Mouse (Mus musculus) lung, postnatal 36 days (tissue): ENCODE results near the gene Slc29a4.
A peak's percentile ranks its signal among the peaks of the same experiment; 100 is the strongest.

Source experiments
- DNase-seq: peaks from one replicate; pipeline ENCODE4 v3.0.0; 2022; ENCODE audit warnings: mixed read lengths

The Slc29a4 gene

DNA sequence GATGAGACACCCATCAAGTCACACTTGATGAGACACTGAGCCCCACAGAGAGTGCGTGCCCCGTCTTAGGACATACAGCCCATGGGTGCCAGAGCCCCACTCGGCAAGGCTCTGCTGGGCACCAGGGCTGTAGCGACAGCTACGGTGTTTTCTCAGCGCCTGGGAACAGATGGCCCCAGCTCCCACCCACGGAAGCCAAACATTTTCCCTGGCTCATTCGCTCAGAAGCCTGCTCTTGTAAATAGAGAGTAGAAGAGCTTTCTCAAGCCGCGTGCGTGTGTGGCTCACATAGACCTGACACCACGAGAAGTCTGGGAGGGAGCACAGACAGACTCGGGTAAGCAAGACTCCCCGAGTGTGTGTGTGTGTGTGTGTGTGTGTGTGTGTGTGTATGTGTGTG lies at the start of gene Slc29a4:
TSS of gene Slc29a4 (plus strand) at position 265 of the 400 bp plus-strand sequence.
- DNase-seq = no peak

DNA sequence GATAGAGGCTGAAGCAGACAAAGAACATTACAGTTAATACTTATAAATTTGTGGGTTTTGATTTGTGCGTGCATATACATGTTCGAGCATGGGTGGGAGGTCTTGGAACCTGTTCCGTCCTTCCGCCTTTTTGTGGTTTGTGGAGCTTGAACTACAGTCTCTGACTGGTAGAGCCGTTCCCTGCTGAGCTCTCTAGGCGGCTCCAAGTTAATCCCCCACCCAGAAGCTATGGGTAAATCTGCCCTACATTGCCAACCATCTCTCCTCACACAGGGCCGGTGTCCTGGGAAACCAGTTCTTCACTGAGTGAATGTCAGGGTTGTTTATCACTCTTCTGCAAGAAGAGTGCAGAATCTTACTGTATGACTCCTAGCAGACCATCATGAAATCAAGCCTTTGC lies 44.1 kb upstream of the Slc29a4 start:
- DNase-seq = no peak

DNA sequence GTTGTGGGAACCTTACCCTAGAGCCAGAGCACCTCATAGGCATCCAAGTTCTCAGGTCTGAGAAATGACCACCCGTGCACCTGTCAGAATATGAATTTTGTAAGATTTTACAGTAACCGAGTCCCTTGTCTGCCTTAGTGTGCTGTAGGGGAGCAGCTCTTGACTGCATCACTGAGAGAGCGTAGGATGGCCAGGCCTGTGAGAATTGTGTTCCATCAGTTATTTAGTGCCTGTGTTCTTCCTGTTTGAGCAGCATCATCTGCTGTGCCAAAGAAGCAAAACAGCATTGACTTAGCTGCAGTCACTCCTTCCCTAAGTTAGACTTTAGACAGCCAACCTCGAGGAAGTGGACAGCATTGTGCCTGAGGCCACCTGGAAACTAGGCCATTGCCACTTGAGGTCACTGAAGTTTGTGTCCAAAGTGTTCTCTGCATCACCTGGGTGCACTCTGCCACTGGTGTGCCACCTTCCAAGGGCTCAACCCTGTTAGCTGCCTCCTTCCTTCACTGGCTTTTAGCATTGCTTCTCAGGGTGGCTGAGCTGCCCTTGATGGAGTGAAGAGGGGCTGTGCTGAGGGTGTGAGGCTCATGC lies 42.8 kb upstream of the Slc29a4 start:
- no peak for DNase-seq

GRCm38 (mm10) chr5:142650390-142650789 lies 41.9 kb upstream of the Slc29a4 start:
- no peak for DNase-seq

DNA sequence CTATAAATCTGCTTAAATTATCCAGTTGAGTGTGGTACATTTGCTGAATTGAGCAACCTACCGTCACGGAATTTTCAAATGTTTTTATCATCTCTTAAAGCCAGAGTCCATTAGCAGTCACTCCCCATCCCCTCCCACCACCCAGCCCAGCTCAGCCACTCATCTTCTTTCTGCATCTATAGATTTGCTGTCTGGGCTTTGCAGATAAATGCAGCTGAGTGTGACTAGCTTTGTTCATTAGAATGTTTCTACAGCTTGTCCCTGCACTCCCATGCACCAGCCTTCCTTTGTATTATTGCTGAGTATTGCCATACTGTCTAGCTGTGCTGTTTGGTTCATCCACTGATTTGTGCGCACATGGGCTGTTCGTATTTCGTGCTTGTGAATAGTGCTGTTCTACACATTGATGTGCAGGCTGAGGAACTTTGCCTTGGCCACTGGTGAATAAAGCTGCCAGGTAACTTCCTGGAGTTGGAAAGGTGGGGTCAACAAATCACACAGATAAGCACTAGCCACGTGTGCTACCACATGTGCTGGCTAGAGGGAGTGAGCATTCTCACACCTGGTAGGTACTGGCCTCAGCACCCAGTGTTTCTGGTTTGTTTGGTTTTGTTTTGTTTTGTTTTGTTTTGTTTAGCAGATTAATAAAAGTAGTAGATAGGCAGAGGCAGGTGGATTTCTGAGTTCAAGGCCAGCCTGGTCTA lies 41.4 kb upstream of the Slc29a4 start:
- DNase-seq = no peak

GRCm38 (mm10) chr5:142652266-142652665 lies 40.0 kb upstream of the Slc29a4 start:
- no peak for DNase-seq

GRCm38 (mm10) chr5:142660656-142661434 lies 31.5 kb upstream of the Slc29a4 start:
- no peak for DNase-seq

GRCm38 (mm10) chr5:142667921-142668320 lies 24.4 kb upstream of the Slc29a4 start:
- no peak for DNase-seq

GRCm38 (mm10) chr5:142668556-142669263 lies 23.6 kb upstream of the Slc29a4 start:
- DNase-seq = no peak

- DNase-seq = no peak
These were observed 22.6 kb upstream of the Slc29a4 start for GRCm38 (mm10) chr5:142669726-142670125.

DNA sequence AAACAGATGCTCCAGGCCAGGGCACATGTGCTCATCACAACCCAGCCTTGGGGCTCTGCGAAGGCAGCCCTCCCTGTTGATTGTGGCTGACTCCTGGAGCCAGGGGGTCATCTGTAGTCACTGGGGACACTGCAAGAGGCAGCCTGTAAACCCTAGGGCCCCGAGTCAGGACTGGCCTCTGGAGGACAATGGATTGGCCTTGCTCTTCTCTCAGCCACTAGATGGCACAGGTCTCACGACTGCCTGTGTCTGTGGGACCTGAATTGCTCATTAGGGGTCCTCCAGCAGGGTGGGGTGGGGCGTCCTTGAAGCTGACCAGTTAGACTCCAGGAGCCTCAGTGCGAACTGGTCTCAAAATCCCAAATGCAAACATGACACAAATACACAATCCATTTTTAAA lies 19.2 kb upstream of the Slc29a4 start:
- DNase-seq = no peak

- no peak for DNase-seq
These were observed 14.2 kb upstream of the Slc29a4 start for GRCm38 (mm10) chr5:142678141-142678571.

DNA sequence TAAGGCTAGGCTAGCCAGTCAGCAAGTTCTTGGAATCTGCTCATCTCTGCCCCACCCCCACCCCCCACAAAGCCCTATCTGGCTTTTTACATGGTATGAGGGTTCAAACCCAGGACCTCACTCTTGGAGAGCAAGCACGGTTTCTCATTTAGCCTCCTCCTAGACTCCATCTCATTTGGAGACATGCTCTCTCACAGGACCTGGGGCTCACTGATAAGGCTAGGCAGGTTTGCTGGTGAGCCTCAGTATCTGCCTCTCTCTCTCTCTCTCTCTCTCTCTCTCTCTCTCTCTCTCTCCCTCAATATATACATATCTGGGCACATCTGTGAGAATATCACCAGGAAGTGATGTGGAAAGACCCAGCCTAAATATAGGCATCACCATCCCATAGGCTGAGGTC lies 13.2 kb upstream of the Slc29a4 start:
- no peak for DNase-seq

- DNase-seq = no peak
These were observed 10.4 kb upstream of the Slc29a4 start for GRCm38 (mm10) chr5:142681911-142682310.

DNA sequence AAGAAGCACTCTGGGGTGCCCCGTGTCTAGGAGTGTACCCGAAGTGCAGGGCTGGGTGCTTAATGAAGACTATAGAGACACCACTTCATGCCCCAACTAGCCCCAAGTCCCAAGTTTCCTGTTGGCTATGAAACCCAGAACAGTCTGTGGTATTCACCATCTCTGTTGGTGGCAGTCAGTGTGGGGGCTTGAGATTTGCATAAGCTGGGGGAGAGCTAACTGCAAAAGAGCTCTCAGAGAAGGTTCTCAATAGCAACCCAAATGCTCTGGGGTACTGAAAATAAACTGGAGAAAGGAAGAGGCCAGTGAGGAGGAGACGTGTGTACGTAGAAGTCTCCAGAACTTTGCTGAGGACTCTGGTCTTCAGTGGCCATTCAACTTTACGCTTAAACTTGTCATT lies 9.8 kb upstream of the Slc29a4 start:
- DNase-seq = no peak

GRCm38 (mm10) chr5:142688866-142689265 lies 3.4 kb upstream of the Slc29a4 start:
- DNase-seq = no peak

DNA sequence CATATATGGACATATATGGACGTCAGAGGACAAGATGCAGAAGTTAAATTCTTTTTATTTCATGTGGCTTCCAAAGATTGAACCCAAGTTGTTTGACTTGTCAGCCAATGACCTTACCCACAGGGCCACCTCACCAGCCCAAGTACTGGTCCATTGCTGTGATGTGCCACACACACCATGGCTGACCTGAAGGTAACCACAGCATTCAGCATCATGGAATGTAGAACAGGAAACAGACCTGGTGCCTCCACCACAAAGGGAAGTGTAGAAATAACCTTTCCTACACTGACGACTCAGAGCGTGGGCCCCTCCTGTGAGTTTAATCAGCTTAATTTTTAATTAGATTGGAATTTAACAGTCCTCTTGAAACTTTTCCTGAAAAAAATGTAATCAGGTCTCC lies 2.0 kb upstream of the Slc29a4 start:
- DNase-seq = no peak

DNA sequence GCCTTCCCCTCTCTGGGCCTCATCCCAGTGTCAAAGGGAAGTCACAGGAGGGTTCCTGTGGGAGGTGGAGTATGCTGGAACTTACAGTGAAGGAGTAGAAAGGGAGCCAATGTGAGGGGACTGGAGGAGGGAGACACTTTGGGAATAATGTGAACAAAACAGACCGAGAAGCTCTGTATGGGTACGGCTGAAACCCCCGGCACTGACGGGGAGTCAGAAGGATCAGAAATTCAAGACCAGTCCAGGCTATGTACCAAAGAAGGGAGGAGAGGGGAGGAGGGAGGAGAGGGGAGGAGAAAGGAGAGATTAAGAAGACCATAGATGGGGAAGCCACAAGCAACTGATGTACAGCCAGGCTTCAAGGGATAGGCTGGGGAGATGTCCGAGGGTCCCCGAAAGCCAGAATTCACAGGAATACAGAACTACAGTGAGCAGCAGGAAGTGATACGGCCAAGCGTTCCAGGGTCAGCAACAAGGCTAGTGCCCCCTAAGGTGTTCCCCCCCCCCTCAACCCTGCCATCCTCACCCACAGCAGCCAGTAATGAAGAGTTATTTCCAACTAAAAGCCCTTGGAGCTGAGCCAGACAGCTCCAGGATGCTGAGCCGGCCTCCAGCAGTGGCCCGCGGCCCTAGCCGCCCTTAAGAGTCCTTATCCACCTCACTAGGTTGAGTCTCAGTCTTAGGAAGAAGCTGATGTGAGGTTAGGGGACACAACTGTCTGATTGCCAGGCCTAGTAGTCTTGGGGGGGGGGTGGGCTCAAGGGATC lies 842 bp downstream of the Slc29a4 start:
- DNase-seq = no peak

DNA sequence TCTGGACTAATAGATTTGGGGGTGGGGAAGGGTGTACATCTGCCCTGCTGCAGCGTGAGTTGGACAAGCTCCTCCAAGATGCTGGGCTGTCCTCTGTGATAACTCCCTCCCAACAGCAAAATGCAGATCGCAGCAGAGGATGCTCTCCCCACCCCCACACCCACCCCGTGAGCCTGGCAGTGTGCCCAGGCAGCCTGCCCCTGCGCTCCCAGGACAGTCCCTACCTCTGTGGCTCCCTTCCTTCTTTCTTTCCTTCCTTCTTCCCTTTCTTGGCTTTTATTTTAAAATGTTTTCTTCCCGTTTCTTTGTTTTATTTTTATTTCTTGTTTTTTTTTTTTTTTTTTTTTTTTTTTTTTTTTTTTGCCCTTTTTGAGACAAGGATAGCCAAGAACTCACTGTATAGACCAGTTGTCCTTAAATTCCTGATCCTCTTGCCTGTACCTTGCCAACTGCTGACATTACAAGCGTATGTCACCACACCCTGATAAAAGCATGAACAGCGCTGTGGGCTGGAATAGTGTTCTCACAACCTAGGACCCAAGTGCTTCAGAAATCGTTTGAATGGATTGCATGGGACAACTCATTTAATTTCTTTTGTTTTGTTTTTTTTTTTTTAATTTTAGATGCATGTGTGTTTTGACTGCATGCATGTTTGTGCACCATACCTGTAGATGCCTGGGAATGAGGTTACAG lies 1.6 kb downstream of the Slc29a4 start:
- no peak for DNase-seq

DNA sequence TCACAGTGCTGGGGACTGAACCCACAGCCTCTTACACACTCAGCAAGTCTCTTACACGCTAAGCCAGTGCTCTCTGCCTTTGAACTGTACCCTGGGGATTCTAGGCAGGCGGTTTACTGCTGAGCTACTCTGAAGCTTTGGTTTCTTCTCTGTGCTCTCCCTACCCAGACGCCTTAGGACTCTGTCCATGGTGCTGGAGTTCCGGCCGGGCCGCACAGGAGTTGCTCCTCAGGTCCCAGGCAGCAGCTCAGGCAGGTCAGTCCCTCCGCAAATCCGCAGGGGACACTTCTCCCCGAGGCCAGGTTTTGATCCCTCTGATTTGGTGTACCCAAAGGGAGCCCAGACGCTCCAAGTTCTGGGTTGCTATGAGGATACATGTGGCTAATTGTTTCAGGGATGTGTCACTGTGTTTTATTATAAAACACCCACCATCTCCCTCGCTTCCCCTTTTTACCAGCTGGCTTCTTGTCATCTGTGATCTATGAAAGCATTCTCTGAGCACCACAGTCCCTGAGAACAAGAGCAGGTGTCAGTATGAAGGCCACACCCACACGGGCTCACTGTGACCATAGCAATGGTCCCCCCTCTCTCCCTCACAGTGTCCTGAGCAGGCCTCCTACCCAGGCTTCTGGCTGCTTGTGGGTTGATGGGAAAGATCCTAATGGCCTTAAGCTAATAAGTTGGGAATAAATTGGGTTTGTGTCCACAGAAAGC lies 2.5 kb downstream of the Slc29a4 start:
- DNase-seq = peak; percentile 38

- no peak for DNase-seq
These were observed 3.9 kb downstream of the Slc29a4 start for GRCm38 (mm10) chr5:142696258-142696657.
